Mouse (Mus musculus): ENCODE measurements around the gene Nagpa. TPM values are rescaled to one million over a fixed set of nuclear protein-coding genes. Genes with fewer than 3 reads are reported as not detected.

Gene Nagpa
- polyA plus RNA-seq, 1 experiment from 2014 or later = 8.9 TPM

DNA sequence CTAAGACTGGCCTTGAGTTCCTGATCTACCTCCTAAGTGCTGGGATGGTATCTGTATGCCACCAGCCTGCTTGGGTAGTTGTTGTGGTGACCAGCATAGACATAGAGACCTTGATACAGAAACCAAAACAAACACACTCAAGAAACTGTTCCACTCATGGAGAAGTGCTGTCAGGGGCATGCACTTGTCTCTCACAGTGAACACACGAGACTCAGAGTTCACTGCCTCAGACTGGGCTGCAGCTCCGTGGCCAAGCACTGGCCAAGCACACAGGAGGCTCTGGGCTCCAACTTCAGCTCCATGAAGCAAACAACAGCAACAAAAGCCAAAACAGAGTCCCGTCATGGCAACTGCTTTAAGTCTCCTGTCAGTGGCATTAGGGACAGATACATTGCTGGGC lies 48.8 kb downstream of the Nagpa start:
- 72% methylated on average over 3 of the region's 3 CpGs for WGBS
- no peaks in the 10 kb centered on the region for H3K9me3 ChIP-seq (ENCODE audit: control insufficient read depth, low read length)
- no peak overlapping the region for H3K27ac ChIP-seq (ENCODE audit: low read depth, low read length)
- no peaks in the 10 kb centered on the region for H3K36me3 ChIP-seq (ENCODE audit: control insufficient read depth, insufficient read depth, low read length)
- no peak overlapping the region for H3K4me2 ChIP-seq (ENCODE audit: low read depth, low read length)
- ATAC-seq (ENCODE audit: low read depth) = no peak
- H3K9ac ChIP-seq (replicated peaks; ENCODE audit: low read depth, low read length) = no peak overlapping the region
- no peaks in the 10 kb centered on the region for H3K27me3 ChIP-seq (ENCODE audit: control insufficient read depth, insufficient read depth, low read length)
- H3K4me1 ChIP-seq (ENCODE audit: control insufficient read depth, insufficient read depth, low read length) = 0 out of 2 replicates have a peak, but pooled peaks cover 7% of the 10 kb centered on the region
- no peak overlapping the region for H3K4me3 ChIP-seq (ENCODE audit: low read depth, low read length)

- Histone ChIP-seq H3K27ac (ENCODE audit: low read depth, low read length) (no peak overlapping the region; the same call in 1 of the 2 replicates), H3K27me3 (ENCODE audit: control insufficient read depth, insufficient read depth, low read length) (peaks cover 4% of the 10 kb centered on the region; the same call in 1 of the 2 replicates), H3K4me2 (ENCODE audit: low read depth, low read length) (no peak overlapping the region), H3K36me3 (ENCODE audit: control insufficient read depth, insufficient read depth, low read length) (no peaks in the 10 kb centered on the region), H3K4me1 (ENCODE audit: control insufficient read depth, insufficient read depth, low read length) (0 out of 2 replicates have a peak, but pooled peaks cover 7% of the 10 kb centered on the region), H3K9ac (replicated peaks; ENCODE audit: low read depth, low read length) (no peak overlapping the region), H3K4me3 (ENCODE audit: low read depth, low read length) (no peak overlapping the region), H3K9me3 (ENCODE audit: control insufficient read depth, low read length) (no peaks in the 10 kb centered on the region)
- WGBS = 26% methylated on average over 6 of the region's 6 CpGs
- ATAC-seq (ENCODE audit: low read depth) = peak; percentile 65
These were observed 50.3 kb downstream of the Nagpa start for GRCm38 (mm10) chr16:5153299-5154026.

GRCm38 (mm10) chr16:5150544-5150943 lies 53.3 kb downstream of the Nagpa start:
- Histone ChIP-seq H3K9me3 (ENCODE audit: control insufficient read depth, low read length) (no peaks in the 10 kb centered on the region), H3K4me3 (ENCODE audit: low read depth, low read length) (no peak overlapping the region), H3K27me3 (ENCODE audit: control insufficient read depth, insufficient read depth, low read length) (peaks cover 4% of the 10 kb centered on the region; the same call in 1 of the 2 replicates), H3K27ac (ENCODE audit: low read depth, low read length) (no peak overlapping the region), H3K9ac (replicated peaks; ENCODE audit: low read depth, low read length) (no peak overlapping the region), H3K36me3 (ENCODE audit: control insufficient read depth, insufficient read depth, low read length) (no peaks in the 10 kb centered on the region), H3K4me2 (ENCODE audit: low read depth, low read length) (no peak overlapping the region), H3K4me1 (ENCODE audit: control insufficient read depth, insufficient read depth, low read length) (0 out of 2 replicates have a peak, but pooled peaks cover 7% of the 10 kb centered on the region)
- no peak for ATAC-seq (ENCODE audit: low read depth)
- 56% methylated on average over 10 of the region's 10 CpGs for WGBS

- no peak within 1 kb of the TSS for H3K27ac ChIP-seq (ENCODE audit: low read depth, low read length)
- H3K4me1 ChIP-seq (ENCODE audit: control insufficient read depth, insufficient read depth, low read length) = 0 out of 2 replicates have a peak, but pooled peaks cover 3% of the 10 kb centered on the region
- peak within 1 kb of the TSS; percentile 28; the same call in 1 of the 2 replicates for H3K9ac ChIP-seq (replicated peaks; ENCODE audit: low read depth, low read length)
- H3K36me3 ChIP-seq (ENCODE audit: control insufficient read depth, insufficient read depth, low read length) = no peaks in the 10 kb centered on the region
- 13% methylated on average over 13 of the region's 13 CpGs for WGBS
- ATAC-seq (ENCODE audit: low read depth) = peak; percentile 32
- peak within 1 kb of the TSS; percentile 29 for H3K4me3 ChIP-seq (ENCODE audit: low read depth, low read length)
- H3K27me3 ChIP-seq (ENCODE audit: control insufficient read depth, insufficient read depth, low read length) = peaks cover 4% of the 10 kb centered on the region; the same call in 1 of the 2 replicates
- H3K9me3 ChIP-seq (ENCODE audit: control insufficient read depth, low read length) = no peaks in the 10 kb centered on the region
- H3K4me2 ChIP-seq (ENCODE audit: low read depth, low read length) = peak within 1 kb of the TSS; percentile 64
These were observed 56.8 kb downstream of the Nagpa start, which contains the start of gene Sec14l5 for GRCm38 (mm10) chr16:5147037-5147385. Gene Sec14l5, plus strand, starts transcription at chr16:5147109.

- peak; percentile 81 for ATAC-seq (ENCODE audit: low read depth)
- Histone ChIP-seq H3K27ac (ENCODE audit: low read depth, low read length) (no peak overlapping the region), H3K9ac (replicated peaks; ENCODE audit: low read depth, low read length) (peak overlapping the region; percentile 28; the same call in 1 of the 2 replicates), H3K4me2 (ENCODE audit: low read depth, low read length) (peak overlapping the region; percentile 64), H3K4me1 (ENCODE audit: control insufficient read depth, insufficient read depth, low read length) (0 out of 2 replicates have a peak, but pooled peaks cover 3% of the 10 kb centered on the region), H3K9me3 (ENCODE audit: control insufficient read depth, low read length) (no peaks in the 10 kb centered on the region), H3K36me3 (ENCODE audit: control insufficient read depth, insufficient read depth, low read length) (no peaks in the 10 kb centered on the region), H3K4me3 (ENCODE audit: low read depth, low read length) (peak overlapping the region; percentile 29), H3K27me3 (ENCODE audit: control insufficient read depth, insufficient read depth, low read length) (peaks cover 4% of the 10 kb centered on the region; the same call in 1 of the 2 replicates)
- 2% methylated on average over 26 of the region's 26 CpGs for WGBS
These were observed 57.3 kb downstream of the Nagpa start for GRCm38 (mm10) chr16:5146367-5147036.

DNA sequence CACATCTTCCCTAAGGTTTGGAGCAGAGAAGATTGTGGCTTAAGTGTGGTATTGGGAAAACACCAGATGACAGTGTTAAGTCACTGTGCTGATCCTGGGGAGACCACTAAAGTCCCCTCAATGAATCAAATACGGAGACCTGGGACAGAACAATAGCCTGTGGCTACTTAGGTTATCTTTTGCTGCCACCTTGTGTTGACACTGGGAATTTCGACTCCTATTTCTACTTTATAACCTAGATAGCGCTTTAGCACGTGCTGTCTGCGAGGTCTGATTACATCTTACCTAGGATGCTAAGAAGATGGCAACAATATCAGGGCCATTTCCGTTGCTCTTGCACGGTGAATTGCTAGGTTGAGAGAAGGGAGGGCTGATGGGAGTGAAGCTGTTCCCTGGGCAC lies 58.2 kb downstream of the Nagpa start:
- Histone ChIP-seq H3K9ac (replicated peaks; ENCODE audit: low read depth, low read length) (no peak overlapping the region), H3K27ac (ENCODE audit: low read depth, low read length) (no peak overlapping the region), H3K27me3 (ENCODE audit: control insufficient read depth, insufficient read depth, low read length) (peaks cover 4% of the 10 kb centered on the region; the same call in 1 of the 2 replicates), H3K4me2 (ENCODE audit: low read depth, low read length) (peak overlapping the region; percentile 15; the same call in 1 of the 2 replicates), H3K36me3 (ENCODE audit: control insufficient read depth, insufficient read depth, low read length) (no peaks in the 10 kb centered on the region), H3K9me3 (ENCODE audit: control insufficient read depth, low read length) (no peaks in the 10 kb centered on the region), H3K4me1 (ENCODE audit: control insufficient read depth, insufficient read depth, low read length) (0 out of 2 replicates have a peak, but pooled peaks cover 3% of the 10 kb centered on the region), H3K4me3 (ENCODE audit: low read depth, low read length) (no peak overlapping the region)
- under 1% methylated on average over 7 of the region's 7 CpGs for WGBS
- ATAC-seq (ENCODE audit: low read depth) = peak; percentile 73

Small RNAs within 50 kb of the gene (microRNA-seq; reads per million reads assigned to microRNA genes)
- not detected for gene Gm23689
- gene Gm26095 = not detected
- gene Mir6364 = not detected

Other genes with a start within 250 kb of the Nagpa start
- gene Anks3, start 239.8 kb downstream of the Nagpa start, polyA plus RNA-seq (2014; fragmentation: Nextera tagmentation; extraction: Ambion mirVana) = 62.2 and 62.5 TPM in 2 replicates
- gene Sept12, start 206.2 kb downstream of the Nagpa start, polyA plus RNA-seq (2014; fragmentation: Nextera tagmentation; extraction: Ambion mirVana) = not detected in 2 replicates
- not detected in 2 replicates for gene Smim22, start 196.7 kb downstream of the Nagpa start, polyA plus RNA-seq (2014; fragmentation: Nextera tagmentation; extraction: Ambion mirVana)
- gene Rogdi, start 190.5 kb downstream of the Nagpa start, polyA plus RNA-seq (2014; fragmentation: Nextera tagmentation; extraction: Ambion mirVana) = 171 and 200 TPM in 2 replicates
- 102 and 165 TPM in 2 replicates for gene Glyr1, start 154.1 kb downstream of the Nagpa start, polyA plus RNA-seq (2014; fragmentation: Nextera tagmentation; extraction: Ambion mirVana)
- 14.4 and 16.7 TPM in 2 replicates for gene Ubn1, start 154.0 kb downstream of the Nagpa start, polyA plus RNA-seq (2014; fragmentation: Nextera tagmentation; extraction: Ambion mirVana)
- gene Ppl, start 71.6 kb downstream of the Nagpa start, polyA plus RNA-seq (2014; fragmentation: Nextera tagmentation; extraction: Ambion mirVana) = 0.35 and 0.37 TPM in 2 replicates
- 0.27 and 0.28 TPM in 2 replicates for gene Sec14l5, start 56.9 kb downstream of the Nagpa start, polyA plus RNA-seq (2014; fragmentation: Nextera tagmentation; extraction: Ambion mirVana)
- 13.0 and 14.2 TPM in 2 replicates for gene AU021092, start 18.3 kb upstream of the Nagpa start, polyA plus RNA-seq (2014; fragmentation: Nextera tagmentation; extraction: Ambion mirVana)
- 41.3 and 42.4 TPM in 2 replicates for gene Alg1, start 29.6 kb upstream of the Nagpa start, polyA plus RNA-seq (2014; fragmentation: Nextera tagmentation; extraction: Ambion mirVana)
- 6.6 and 7.0 TPM in 2 replicates for gene Eef2kmt, start 52.0 kb upstream of the Nagpa start, polyA plus RNA-seq (2014; fragmentation: Nextera tagmentation; extraction: Ambion mirVana)